Mouse (Mus musculus) thymus, postnatal 4 days (tissue): ENCODE data around the gene Rps27rt.
"Not testable (repeated sequence)": the region's sequence is repeated elsewhere in the genome, so short reads cannot be mapped to it uniquely, and the experiment has no call there.

Experiments
- DNase-seq: peaks from one replicate; pipeline ENCODE4 v3.0.0; 2021

The Rps27rt gene

DNA sequence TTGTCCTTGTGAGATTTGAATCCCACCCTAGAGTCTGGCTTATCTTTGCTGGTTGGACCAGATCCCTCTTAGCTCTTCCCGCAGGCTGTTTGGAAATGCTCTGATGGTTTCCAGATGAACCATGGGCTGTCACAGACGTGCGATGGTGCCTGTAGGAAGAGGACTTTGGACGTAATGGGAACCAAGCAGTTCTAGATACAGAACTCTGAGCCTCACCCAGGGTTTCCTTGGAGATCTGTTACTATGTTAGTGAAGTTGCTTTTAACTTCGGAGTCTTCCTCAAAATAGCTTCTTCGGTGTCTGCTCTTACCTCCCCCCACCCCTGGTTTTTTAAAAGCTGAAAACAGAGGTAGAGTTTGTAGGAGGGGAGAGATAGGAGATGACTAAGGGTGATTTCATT is 2.6 kb downstream of the Rps27rt start:
- no peak for DNase-seq

DNA sequence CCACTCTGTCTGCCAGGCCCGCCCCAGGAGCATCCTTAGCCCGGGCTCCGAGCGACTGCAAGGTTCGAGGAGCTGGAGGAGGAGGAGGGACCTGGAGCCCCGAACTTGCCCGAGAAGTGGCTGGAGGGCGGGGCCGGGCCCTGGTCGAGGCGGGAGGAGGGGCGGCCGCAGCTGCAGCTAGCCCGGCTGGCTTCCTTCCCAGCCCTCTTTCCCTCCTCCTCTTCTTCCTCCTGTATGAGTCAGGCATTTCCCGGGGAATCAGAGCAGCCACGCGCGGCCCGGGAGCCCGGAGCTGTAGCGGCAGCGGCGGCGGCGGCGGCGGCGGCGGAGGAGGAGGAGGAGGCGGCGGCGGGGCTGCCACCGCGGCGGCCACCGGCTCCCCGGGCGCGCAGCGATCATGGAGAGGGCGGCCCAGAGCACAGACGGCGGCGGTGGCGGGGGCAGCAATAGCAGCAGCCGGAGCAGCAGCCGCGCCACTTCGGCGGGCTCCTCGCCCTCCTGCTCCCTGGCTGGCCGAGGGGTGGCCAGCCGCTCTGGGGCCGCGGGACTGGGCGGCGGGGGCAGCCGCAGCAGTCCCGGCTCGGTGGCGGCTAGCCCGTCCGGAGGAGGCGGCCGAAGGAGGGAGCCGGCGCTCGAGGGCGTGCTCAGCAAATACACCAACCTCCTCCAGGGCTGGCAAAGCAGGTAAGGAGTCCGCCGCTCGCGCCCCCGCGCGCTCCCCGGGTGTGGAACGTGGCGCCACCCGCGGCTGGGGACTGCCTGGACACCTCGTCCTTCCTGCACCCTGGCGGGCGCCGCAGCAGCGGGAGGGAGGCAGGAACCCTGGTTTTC is 4.0 kb downstream of the Rps27rt start, which contains the start of gene Osbpl10:
Gene Osbpl10, plus strand, starts transcription at position 289 of the 831 bp plus-strand sequence.
- peak; percentile 53 for DNase-seq

DNA sequence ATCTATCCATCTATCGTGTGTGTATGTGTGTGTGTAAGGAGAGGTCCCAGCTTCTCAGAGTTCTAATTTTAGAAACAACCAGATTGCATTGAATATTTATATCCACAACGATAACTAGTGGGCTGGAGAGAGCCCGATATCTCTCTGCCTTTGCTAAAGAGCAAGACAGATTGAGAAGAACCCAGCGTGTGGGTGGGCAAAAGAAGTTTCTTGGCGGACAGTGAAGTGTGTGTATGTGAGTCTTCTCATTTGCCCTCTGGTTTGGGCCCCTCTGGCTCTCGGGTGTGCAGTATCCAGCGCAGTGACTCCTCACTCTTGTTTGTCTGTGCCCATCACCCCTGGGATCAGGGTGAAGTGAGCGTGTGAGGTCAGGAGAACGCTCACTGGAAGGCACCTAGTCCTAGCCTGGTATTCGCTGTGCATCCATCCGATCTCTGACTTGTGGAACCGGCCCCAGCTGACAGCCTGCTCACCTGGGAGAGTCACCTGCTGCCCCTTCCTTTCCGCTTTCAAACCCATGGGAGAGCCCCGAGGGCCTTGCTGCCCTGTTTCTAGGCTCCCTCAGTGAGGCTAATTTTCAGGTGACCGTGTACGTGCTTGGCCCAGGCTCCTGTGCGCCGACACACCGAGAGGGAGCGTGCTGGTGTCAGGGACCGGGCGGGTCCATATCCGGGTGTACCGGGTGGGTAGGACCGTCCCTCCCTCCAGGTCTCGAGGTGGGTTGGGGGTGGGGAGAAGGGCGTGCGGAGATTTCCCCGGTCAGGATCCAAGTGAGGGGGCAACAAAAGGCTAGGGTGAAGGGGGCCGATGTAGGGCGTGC is 4.9 kb downstream of the Rps27rt start:
- DNase-seq = no peak

DNA sequence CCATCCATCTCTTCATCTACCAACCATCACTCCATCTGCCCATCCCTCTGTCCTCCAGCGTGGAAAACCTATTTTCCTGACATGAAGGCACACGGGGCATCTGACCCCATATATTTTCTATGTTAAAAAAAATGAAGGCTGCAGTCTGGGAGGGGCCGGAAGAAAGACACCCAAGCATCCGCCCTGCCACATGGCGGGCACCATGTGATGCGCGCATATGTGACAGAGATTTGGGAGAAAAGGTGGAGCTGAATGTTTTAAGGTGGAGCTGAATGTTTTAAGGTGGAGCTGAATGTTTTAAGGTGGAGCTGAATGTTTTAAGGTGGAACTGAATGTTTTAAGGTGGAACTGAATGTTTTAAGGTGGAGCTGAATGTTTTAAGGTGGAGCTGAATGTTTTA is 16.3 kb downstream of the Rps27rt start:
- DNase-seq = not testable (repeated sequence)

DNA sequence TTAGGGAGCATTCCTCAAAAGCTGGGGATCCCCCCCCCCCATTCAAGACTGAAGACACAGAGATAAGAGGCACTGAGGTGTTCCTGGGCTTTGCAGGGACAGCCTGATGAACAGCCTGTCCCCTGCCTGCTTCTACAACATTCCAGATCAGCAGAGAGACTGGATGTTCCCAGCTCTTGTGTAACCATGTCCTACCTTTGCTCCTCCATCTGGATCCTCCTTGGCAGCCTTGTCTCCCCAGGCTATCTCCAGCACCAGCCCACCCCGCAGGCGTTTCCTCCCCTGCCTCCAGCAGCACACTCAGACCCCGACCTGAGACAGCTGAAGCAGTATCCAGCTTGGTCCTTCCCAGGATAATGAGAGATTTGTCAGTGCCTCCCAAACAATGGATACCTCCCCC is 18.4 kb downstream of the Rps27rt start:
- no peak for DNase-seq

DNA sequence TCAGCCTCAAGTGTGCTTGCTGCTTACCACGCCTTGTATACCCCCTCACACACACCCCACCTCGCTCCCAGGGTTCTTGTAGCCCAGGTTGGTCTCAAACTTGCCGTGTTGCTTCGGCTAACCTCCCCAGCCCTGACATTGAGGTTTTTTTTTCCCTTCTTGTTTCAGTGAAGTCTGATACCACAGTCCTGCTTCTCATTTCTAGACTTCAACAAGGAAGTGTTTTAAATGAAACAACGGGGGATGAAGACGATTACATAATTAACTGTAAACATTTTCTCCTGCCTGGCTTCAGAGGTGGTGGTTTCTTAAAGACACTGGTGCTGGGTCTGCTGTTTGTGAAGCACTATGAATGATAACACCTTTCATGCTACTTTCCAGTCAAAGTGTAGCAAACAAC is 21.7 kb downstream of the Rps27rt start:
- no peak for DNase-seq

DNA sequence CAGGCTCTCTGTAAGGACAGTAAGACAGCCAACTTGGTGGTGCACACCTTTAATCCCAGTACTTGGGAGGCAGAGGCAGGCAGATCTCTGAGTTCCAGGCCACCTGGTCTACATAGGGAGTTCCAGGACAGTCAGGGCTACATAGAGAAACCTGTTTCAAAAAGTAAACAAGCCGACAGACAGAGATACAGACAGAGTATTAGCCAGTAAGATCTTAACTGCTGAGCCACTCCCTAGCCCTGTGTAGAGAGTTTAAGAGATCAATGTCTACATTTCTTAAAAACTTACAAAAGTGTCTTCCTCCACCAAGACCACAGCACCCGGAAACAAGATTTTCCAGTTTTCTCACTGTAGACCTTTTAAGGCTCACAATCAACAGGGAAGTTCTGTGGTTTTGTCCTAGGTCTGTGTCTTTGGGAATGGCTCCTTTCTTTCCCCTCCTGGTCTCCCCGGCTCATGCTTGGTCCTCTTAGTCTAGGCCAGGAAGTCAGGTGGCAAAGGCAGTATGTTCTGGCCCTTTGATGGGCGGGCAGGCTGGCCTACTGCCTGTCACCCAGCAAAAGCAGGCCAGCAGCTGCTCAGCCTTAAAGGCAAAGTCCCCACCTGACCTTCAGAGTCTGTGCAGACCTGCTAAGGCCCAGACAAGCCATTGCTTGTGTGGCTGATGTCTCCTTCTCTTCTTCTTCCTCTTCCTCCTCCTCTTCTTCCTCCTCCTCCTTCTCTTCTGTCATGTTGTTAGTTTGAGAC is 22.3 kb downstream of the Rps27rt start:
- no peak for DNase-seq

DNA sequence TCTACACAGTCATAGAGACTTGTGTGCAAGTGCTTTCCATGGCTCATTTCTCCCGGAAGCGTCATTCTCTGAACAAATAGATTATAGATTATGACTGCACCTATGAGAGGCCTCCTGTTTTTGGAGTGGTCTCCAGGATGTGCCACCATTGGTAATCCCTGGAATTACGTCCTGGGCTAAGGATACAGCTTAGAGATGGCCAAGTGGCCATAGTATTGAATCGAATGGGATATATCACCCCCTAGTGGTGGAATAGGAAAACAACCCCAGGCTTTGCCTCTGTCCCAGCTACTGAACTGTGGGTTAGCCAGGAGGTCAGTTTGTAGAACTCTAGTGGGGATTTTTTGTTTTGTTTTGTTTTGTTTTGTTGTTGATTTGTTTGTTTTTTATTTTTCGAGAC is 25.6 kb downstream of the Rps27rt start:
- no peak for DNase-seq

DNA sequence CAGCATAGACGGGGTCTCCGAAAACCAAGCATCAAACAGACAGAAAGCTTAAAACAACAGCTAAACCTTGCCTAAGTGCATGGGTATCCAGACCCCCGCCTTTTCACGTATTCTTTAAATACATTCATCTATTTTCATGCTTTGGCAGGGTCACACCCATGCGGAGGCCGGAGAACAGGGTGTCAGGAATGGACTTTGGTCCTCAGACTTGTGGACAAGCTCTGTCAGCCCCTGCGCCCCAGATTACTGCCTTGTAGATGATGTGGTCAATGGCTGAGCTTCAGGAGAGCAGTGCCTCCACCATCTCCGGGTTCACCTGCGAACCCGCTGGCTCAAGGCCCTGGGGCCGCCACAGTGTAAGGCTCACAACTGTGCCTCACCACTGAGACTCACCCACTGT is 27.2 kb downstream of the Rps27rt start:
- DNase-seq = no peak

DNA sequence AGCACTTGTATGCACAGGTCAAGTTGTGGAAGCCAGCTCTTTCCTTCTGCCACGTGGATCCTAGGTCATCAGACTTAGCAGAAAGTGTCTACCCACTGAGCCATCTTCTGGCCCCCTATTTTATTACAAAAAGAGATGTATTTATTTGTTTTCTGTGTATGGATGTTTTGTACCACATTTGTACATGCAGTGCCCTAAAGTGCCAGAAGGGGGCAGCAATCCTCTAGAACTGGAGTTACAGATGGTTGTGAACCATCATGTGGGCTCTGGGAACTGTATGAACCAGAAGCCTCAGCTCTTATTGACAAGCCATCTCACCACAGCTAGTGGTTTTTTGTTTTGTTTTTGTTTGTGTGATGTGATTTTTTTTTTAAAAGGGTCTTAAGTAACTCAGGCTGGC is 29.7 kb downstream of the Rps27rt start:
- peak; percentile 57 for DNase-seq

DNA sequence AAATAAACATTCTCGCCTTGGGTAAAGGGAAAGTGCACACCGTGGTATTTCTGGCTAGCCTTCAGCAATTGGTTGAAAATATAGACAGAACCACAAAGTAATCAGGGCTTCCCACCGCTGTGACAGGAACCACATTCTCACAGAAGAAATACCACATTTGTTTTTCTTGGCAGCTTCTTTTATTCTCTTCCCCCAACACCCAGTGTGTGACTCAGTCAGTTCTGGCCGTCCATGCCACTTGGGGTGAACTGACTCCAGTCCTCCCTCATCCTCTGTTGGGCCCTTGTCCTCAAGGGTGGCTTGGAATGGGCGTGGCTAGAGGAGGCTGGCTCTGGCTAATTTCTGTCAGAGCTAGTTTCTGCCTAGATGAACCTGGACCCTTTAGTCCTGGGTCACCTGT is 34.1 kb downstream of the Rps27rt start:
- DNase-seq = no peak

DNA sequence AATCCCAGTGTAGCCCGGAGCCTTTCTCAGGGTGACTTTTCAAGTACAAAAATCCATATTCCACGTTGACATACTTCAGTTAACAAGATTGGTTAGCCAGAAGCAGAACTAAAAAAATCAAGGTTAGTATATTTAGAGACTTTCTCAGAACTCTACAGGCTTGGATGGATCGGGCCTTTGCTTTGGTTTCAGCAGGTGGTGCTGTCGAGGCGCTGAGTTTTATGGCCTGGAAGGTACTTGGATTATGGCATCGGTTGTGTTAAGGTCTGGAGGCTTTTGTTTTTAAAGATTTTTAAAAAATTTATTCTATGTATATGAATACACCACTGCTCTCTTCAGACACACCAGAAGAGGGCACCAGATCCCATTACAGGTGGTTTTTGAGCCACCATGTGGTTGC is 37.0 kb downstream of the Rps27rt start:
- DNase-seq = peak; percentile 31

DNA sequence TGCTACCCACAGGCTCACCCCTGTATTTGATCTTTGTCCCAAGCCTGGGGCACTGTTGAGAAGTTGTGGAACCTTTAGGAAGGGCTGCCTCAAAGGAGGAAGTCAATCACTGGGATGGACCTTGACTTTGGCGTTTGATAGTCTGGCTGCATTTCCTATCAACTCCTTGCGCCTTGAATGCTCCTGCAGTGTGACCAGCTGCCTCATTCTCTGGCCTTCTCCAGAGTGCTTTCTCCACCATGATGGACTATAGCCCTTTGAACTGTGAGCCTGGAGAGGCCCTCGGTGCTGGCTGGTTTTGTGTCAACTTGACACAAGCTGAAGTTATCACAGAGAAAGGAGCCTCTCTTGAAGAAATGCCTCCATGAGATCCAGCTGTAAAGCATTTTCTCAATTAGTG is 37.9 kb downstream of the Rps27rt start:
- DNase-seq = no peak

DNA sequence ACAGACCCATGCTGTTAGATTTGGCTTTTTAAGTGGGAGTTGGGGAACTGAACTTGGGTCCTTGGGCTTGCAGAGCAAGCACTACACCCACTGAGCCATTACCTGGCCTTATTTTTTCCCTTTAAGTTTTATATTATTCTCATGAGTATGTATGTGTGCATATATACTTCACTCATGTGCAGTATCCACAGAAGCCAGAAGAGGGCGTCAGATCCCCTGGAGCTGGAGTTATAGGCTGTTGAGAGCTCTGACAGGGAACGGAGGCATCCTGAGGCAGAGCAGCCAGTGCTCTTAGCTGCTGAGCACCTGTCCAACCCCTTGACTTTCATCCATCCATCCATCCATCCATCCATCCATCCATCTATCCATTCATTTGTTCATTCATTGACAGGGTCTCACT is 45.9 kb downstream of the Rps27rt start:
- no peak for DNase-seq

DNA sequence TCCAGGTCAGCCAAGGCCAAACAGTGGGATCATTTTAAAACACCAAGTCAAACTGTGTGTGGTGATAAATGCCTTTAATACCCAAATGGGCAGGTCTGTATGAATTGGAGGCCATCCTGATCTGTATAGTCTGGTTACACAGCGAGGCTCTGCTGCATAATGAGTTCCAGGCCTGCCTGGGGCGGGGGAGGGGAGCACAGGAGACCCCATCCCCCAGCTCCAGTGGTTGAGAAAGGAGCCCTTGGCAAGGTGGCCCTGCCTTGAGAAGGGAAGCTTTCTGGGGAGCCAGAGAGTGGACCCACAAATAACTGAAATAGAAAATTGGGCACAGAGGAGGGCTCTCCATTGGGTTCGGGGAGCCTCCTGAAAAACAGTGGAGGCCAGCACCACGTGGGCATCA is 47.2 kb downstream of the Rps27rt start:
- no peak for DNase-seq

DNA sequence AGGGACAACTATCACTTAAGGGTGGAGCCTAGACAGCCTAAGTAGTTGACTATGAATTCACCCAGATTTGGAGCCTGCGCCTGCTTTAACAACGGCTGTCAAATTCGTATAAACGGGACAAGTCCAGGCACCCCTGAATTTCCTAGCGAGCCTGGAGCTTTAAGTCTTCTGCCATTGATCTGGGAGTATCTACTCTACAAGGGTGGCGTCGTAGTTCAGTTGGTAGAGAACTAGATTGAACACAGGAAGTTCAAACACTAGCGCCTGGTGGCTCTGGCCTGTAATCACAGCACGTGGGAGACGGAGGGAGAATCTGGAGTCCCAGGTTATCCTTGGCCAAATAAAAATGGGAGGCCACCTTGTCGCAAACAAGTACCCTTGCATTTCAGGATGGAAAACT is 48.3 kb downstream of the Rps27rt start:
- peak; percentile 48 for DNase-seq

DNA sequence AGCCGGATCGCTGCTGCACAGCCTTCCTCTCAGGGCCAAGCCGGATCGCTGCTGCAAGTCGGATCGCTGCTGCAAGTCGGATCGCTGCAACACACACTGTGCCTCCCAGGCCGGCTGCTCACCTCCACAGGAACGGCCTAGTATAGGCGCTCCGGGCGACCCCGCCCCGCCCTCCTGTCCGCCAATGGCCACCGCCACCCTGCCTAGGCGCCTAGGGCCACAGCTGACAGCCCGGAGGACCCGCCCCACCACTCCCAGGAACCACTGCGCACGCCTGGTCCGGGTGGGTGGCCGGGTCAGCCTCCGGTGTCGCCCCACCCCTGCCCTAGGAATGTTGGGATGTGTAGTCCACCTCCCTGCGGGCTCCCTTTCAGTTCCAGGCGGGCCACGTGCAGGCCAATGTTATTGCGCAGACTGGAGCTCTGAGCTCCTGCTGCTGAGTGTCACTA is 48.8 kb downstream of the Rps27rt start, which contains the start of gene Gpd1l:
Gene Gpd1l, minus strand, starts transcription at position 265 of the 449 bp plus-strand sequence.
- peak; percentile 84 for DNase-seq

DNA sequence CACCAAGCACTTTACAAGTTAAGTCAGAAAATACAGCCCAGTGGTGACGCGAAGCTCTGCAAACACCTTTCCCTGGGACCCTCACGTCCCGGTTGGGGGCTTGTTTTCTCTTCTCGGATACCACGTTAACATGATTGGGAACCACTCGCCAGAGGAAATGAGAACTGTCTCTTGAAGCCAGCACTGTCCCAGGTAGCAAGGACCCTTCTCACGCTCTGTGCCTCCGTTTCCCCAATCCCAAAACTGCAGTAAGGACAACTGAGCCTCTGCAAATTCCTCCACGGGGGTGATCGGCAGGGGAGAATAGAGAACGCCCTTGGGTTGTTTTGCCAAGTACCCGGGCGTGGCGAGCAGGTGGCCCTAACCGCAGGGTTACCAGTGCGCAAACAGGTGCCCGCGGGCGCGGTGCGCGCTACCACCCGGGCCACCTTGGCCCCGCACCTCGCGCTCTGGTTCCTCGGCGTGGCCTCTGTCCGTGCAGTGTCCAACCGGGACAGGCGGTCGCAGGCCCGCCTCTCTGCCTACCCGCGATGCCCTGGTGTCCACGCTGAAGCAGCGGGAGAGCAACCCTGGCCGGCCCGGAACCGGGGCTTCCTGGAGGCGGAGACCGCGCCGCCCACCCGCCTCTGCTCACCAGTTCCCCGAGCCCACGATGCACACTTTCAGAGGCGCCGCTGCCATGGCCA is 49.4 kb downstream of the Rps27rt start:
- DNase-seq = peak; percentile 40

DNA sequence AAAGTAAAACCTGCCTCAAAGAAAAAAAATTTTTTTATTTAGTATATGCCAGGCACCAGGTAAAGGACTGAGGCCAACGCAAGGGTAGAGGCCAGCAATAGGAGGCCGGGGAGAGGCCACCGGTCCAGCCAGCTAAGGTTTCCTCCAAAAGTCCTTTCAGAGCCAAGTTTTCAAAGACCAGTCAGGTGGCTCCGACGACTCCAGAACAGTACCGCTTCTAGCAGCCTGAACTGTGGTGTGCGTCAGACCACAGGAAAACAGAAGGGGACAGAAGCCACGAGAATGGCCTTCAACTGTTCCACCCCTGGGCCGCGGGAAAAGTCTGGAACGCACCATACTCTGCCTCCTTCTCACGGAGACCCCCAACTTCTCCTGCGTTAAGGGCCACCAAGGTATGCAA is 49.9 kb downstream of the Rps27rt start:
- DNase-seq = no peak
